ENCODE assay signal across 13 mouse cellular contexts in the genomic region with DNA sequence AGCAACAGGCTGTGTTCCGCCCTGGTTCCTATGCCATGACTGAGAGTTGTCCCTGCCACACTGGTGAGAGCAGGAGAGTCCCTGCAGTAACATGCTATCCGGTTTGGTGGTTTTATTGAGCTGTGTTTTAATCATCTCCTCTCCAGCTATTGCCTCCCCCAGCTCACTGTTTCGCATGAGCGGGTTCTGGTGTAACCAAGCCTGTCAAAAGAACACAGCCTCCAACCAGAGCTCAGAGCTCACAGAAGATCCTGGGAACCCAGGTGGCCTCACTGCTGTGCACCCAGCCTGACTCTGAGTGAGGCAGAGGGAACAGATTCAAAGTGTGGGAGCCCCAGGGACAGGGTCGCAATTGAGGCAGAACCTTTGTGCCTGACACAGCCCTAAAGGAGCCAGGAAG. TPM values are rescaled to one million over a fixed set of nuclear protein-coding genes. Genes with fewer than 3 reads are reported as not detected.
A peak's percentile ranks its signal among the peaks of the same experiment; 100 is the strongest.
DNase-seq lines count a peak whose midpoint lies in the region; TF ChIP-seq lines count a peak whose summit lies in the region.
"Had no signal": no experiment of that assay in that cellular context is flagged by ENCODE, and none has a peak within 500 bp of the region (broad histone marks: within the 10 kb centered on the region; RNA-seq: fewer than 3 reads in every experiment).

No protein-coding gene starts in this region.

- peaks cover 57% of the 10 kb centered on the region for H3K4me1 ChIP-seq in cerebellum, adult 2 months (ENCODE audit: control insufficient read depth, insufficient read depth, low read length)
- H3K4me1 ChIP-seq: intestine, embryonic 15.5 days; limb, embryonic 10.5 days had no signal

- H3K27ac ChIP-seq in cerebellum, adult 2 months (ENCODE audit: insufficient read depth, low read length): peak overlapping the region; percentile 42
- H3K27ac ChIP-seq: intestine, embryonic 15.5 days; limb, embryonic 10.5 days; liver, embryonic 14.5 days had no signal

- no peak overlapping the region for H3K4me3 ChIP-seq in cerebellum, adult 2 months (replicated peaks; ENCODE audit: insufficient read depth, low read depth, low read length)
- H3K4me3 ChIP-seq: intestine, embryonic 15.5 days; limb, embryonic 10.5 days had no signal

- no peak for DNase-seq in cerebellum, adult 2 months
- no peak for DNase-seq in cerebellum, adult 9-10 months
- DNase-seq in A20 (ENCODE audit: low read depth, low spot score): peak; percentile 65
- DNase-seq in kidney, adult 11 months: peak; percentile 42
- DNase-seq in kidney, postnatal 25 days: peak; percentile 16 to 71
- DNase-seq in right cerebral cortex, postnatal 10 days (ENCODE audit: low spot score in 2 of 2): no peak
- DNase-seq in left cerebral cortex, adult 11 months (ENCODE audit: low spot score): no peak
- DNase-seq in natural killer cell, adult 2 months (ENCODE audit: low spot score in 2 of 2): no peak
- DNase-seq: adrenal gland, postnatal 14 days; gastrocnemius, postnatal 36 days had no signal

- no peaks in the 10 kb centered on the region for H3K27me3 ChIP-seq in cerebellum, adult 2 months (ENCODE audit: control insufficient read depth, insufficient read depth, low read length)
- H3K27me3 ChIP-seq: intestine, embryonic 15.5 days had no signal

- no peak for TF ChIP-seq POLR2A in cerebellum, adult 2 months (IDR thresholded peaks at IDR 0.05; ENCODE audit: borderline replicate concordance, insufficient read depth, low read length)

- TF ChIP-seq CTCF in cerebellum, adult 2 months (IDR thresholded peaks at IDR 0.05; ENCODE audit: borderline replicate concordance, insufficient read depth, low read depth, low read length): no peak

- 67% methylated on average over 5 of the region's 5 CpGs for WGBS in cerebellum, adult 2 months

RNA-seq across cellular contexts. Expression of a gene that starts 55.3 kb away (rescaled TPM):
- 45.8 and 50.9 TPM in 2 replicates for polyA plus RNA-seq in cerebellum, adult 2 months (2012; rRNA removed)

Comparison
In these comparisons a context has a peak if more than half of its experiments do, and no peak if none do; other contexts are left out.
1. DNase-seq: peak in A20 (single experiment), kidney, adult 11 months (single experiment) and kidney, postnatal 25 days (2 of 2); none in cerebellum, adult 2 months (0 of 2), cerebellum, adult 9-10 months (single experiment), right cerebral cortex, postnatal 10 days (0 of 2), left cerebral cortex, adult 11 months (single experiment) and natural killer cell, adult 2 months (0 of 2).